Mouse (Mus musculus) B cell, adult 2 months (primary cell): ENCODE results near the gene Ccm2l.
A peak's percentile ranks its signal among the peaks of the same experiment; 100 is the strongest.

Experiments
- DNase-seq, 2 experiments: peaks; one replicate each; pipeline ENCODE4 v3.0.0; 2022

Gene Ccm2l

GRCm38 (mm10) chr2:153065747-153066508, at the start of gene Ccm2l:
Gene Ccm2l (plus strand): TSS chr2:153065955.
- no peak for DNase-seq

- no peak for DNase-seq
These were observed 49.0 kb upstream of the Ccm2l start for GRCm38 (mm10) chr2:153016786-153017185.

- no peak for DNase-seq
These were observed 46.4 kb upstream of the Ccm2l start for GRCm38 (mm10) chr2:153019355-153019754.

DNA sequence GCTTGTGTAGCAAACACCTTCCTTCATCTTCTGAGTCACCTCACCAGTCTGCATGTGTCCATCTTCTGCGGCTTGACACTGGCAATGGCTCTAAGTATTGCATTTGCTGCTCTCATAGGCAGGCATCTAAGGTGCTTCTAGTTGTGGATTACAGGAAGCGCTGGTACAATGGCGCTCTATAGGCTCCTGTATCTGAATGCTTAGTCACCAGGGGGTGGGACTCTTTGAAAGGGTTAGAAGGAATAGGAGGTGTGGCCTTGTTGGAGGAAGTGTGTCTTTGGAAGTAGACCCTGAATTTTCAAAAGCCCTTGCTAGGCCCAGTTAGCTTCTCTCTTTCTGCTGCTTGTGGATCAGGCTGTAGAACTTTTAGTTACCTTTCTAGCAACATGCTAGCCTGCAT, 44.6 kb upstream of the Ccm2l start:
- no peak for DNase-seq

GRCm38 (mm10) chr2:153022855-153023254, 42.9 kb upstream of the Ccm2l start:
- DNase-seq: no peak

GRCm38 (mm10) chr2:153026052-153026451, 39.7 kb upstream of the Ccm2l start:
- DNase-seq: no peak

- no peak for DNase-seq
These were observed 38.3 kb upstream of the Ccm2l start for GRCm38 (mm10) chr2:153027501-153027900.

GRCm38 (mm10) chr2:153030422-153030821, 35.3 kb upstream of the Ccm2l start:
- DNase-seq: no peak

DNA sequence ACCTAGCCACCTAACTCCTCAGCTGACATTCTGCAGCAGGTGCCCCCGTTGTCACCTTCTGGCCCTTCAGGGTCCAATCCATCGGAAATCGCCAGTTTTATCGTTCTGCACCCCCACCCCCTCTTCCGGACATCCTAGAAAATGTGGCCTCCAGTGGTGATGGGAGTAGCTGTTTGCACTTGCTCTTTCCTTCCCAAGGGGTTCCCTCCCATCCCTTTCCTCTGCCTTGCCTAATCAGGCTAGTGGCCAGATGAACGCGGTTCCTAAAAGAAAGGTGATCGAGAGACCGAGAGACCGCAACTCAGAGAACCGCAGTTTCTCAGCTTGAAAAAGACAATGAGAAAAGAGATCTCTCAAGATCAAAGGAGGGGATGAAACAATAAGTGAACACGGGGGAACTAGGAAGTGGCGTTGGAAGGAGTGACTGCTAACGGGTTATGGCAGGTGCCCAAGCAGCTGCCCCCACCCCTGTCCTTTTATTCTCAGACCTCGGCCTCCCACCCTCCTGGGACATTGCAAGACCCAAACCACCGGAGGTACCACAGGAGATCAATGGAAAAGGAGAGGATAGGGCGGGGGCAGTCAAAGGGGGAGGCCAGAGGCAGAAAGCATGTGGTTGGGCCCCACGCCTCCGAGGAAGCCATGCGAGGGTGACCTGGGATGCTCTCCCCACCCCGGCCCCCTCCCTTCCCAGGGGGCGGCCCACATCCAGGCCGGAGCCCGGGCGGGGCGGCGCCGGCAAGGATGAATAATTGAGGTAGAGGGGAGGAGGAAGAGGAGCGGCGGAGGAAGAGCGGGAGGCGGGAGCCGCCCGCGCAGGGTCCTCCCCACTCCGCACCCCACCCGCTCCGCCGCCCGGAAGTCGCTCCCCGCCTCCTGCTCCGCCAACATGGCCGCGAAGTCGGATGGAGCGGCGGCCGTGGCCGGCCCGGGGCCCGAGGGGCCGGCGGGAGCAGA, 34.4 kb upstream of the Ccm2l start, which contains the start of gene Xkr7:
TSS of gene Xkr7 (plus strand) at position 727 of the 957 bp plus-strand sequence.
- no peak for DNase-seq

- DNase-seq: peak; percentile 88 to 89
These were observed 33.5 kb upstream of the Ccm2l start for GRCm38 (mm10) chr2:153032083-153032842.

DNA sequence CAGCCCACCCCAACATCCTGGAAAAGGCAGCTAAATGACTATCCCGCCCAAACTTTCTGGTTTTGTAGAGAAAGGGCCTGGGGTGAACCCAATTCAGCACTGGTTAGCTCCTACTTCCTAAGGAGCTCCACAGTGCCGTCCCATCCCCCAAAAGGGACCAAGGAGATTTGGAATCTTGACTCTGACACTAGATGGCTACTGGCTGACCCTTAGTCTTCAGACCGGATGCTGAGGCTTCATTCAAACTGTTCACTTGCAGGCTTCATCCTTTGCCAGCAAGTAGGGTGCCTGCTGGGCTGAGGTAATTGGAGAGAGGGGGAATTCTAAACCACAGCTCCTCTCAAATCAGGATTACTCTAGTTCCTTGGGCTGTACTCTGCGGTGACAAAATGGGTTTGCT, 32.8 kb upstream of the Ccm2l start:
- DNase-seq: no peak

- DNase-seq: no peak
These were observed 32.1 kb upstream of the Ccm2l start for GRCm38 (mm10) chr2:153033545-153034230.

DNA sequence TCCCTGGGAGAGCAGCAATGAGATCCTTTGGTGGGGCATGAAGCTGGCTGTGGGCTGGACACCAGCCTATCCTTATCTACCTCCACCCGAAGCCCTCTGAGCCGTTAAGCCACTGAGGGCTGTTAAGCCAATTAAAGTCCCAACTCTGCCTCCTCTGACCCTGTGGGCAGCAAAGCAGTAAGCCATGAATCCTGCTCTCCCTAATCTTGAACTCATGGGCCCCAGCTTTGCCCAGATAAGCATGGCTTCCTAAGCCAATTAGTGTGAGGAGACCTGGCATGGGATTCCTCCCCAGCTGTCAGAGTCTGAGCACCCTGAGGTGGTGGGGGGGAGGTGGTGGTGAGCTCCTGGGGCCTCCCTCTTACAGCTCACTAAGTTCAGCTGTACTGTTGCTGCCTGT, 29.1 kb upstream of the Ccm2l start:
- no peak for DNase-seq

- no peak for DNase-seq
These were observed 21.9 kb upstream of the Ccm2l start for GRCm38 (mm10) chr2:153043886-153044285.

- no peak for DNase-seq
These were observed 19.9 kb upstream of the Ccm2l start for GRCm38 (mm10) chr2:153045884-153046299.

DNA sequence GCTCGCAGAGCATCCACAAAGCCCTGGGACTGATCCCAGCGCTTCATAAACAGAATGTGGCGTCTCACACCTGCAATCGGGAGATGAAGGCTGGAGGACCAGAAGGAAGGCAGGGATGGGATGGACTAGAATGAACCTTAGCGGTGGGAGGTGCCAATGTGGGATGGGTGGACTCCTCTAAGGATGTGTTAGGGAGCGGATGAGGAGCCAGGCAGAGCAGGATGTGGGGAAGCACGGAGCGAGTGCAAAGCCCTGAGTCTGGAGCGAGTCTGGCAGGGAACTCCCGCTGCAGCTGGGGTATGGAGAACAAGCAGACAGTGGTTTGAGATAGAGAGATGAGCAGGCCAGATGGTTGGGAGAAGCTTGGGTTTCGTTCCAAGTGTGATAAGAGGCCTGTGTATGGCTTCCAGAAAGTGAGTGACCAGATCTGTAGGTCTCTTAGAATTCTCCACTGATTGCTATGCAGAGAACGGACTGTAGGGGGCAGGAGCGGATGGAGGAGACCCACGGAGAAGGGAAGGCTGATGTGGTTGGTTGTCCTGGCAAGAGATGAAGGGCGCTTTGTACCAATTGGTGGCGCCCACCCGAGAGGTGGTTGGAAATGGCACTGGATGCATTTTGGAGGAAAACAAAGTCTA, 17.8 kb upstream of the Ccm2l start:
- DNase-seq: peak; percentile 62 to 65

- no peak for DNase-seq
These were observed 16.3 kb upstream of the Ccm2l start for GRCm38 (mm10) chr2:153049288-153049996.

- DNase-seq: no peak
These were observed 15.8 kb upstream of the Ccm2l start for GRCm38 (mm10) chr2:153049997-153050358.

- DNase-seq: no peak
These were observed 14.7 kb upstream of the Ccm2l start for GRCm38 (mm10) chr2:153051095-153051494.

- no peak for DNase-seq
These were observed 14.2 kb upstream of the Ccm2l start for GRCm38 (mm10) chr2:153051537-153051936.

GRCm38 (mm10) chr2:153052700-153053351, 12.9 kb upstream of the Ccm2l start:
- peak; percentile 24 to 31 for DNase-seq
